ENCODE assay signal across 19 mouse cellular contexts in the genomic region with DNA sequence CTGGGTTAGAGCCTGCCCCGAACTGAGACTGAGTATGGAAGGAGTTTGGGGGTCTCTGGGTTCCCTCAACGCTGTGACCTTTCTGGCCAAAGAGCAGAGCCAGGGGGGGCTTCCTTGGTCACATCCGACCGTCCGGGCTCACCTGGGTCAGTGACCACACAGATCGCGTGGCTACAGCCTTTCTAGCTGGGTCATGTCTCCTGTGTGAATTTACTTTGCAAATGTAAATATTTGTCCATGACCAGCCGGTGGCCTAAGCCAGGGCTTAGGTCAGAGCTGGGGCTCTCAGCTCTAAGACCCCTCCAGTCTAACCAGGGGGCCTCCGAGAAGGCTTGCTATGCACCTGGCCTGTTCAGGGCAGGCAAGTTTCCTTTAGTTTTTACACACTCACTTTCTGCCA. TPM values are rescaled to one million over a fixed set of nuclear protein-coding genes. Genes with fewer than 3 reads are reported as not detected.
DNase-seq lines count a peak whose midpoint lies in the region; ATAC-seq and TF ChIP-seq lines count a peak whose summit lies in the region.
"Had no signal": no experiment of that assay in that cellular context is flagged by ENCODE, and none has a peak within 500 bp of the region (broad histone marks: within the 10 kb centered on the region; RNA-seq: fewer than 3 reads in every experiment).

No protein-coding gene starts in this region.

- H3K4me1 ChIP-seq in lung, embryonic 15.5 days = peaks cover 35% of the 10 kb centered on the region
- H3K4me1 ChIP-seq in embryonic facial prominence, embryonic 10.5 days = peaks cover 22% of the 10 kb centered on the region
- H3K4me1 ChIP-seq in liver, embryonic 11.5 days (replicated peaks; ENCODE audit: control insufficient read depth, insufficient read depth, low read length) = peaks cover 21% of the 10 kb centered on the region
- peaks cover 11% of the 10 kb centered on the region; the same call in 1 of the 2 replicates for H3K4me1 ChIP-seq in small intestine, adult 2 months (ENCODE audit: control insufficient read depth, insufficient read depth, insufficient read length, low read length)

- H3K4me2 ChIP-seq in lung, embryonic 15.5 days = no peak overlapping the region
- 0 out of 2 replicates have a peak overlapping the region, but pooled peaks have one; percentile 8 for H3K4me2 ChIP-seq in liver, embryonic 11.5 days
- H3K4me2 ChIP-seq: forebrain, embryonic 13.5 days; midbrain, embryonic 12.5 days; neural tube, embryonic 13.5 days had no signal

- H3K4me3 ChIP-seq in lung, embryonic 15.5 days = no peak overlapping the region
- H3K4me3 ChIP-seq in embryonic facial prominence, embryonic 10.5 days = no peak overlapping the region
- H3K4me3 ChIP-seq in liver, embryonic 11.5 days (ENCODE audit: low read depth, low read length) = no peak overlapping the region
- 0 out of 2 replicates have a peak overlapping the region, but pooled peaks have one; percentile 4 for H3K4me3 ChIP-seq in small intestine, adult 2 months (ENCODE audit: low read depth, low read length)
- H3K4me3 ChIP-seq: forebrain, embryonic 13.5 days; hindbrain, embryonic 10.5 days; midbrain, embryonic 12.5 days; neural tube, embryonic 13.5 days had no signal

- TF ChIP-seq POLR2A in small intestine, adult 2 months (IDR thresholded peaks at IDR 0.05; ENCODE audit: low read depth, low read length) = no peak

- ATAC-seq in lung, embryonic 15.5 days (ENCODE audit: borderline replicate concordance, extremely low read depth, low FRiP score, low TSS enrichment) = no peak
- peak; percentile 52; the same call in 1 of the 2 replicates for ATAC-seq in liver, embryonic 11.5 days (replicated peaks; ENCODE audit: low FRiP score)
- ATAC-seq in CD4-positive, CD25-positive, alpha-beta regulatory T cell, adult 4 months = no peak
- ATAC-seq: forebrain, embryonic 13.5 days had no signal

- no peak for DNase-seq in lung, postnatal 25 days (ENCODE audit: low spot score)
- no peak for DNase-seq in embryonic facial prominence, embryonic 10.5 days (ENCODE audit: low spot score)
- DNase-seq in liver, embryonic 11.5 days (ENCODE audit: low spot score) = no peak
- no peak for DNase-seq in layer of hippocampus, postnatal 14 days (ENCODE audit: low spot score in 2 of 2)
- DNase-seq in gastrocnemius, adult 8-10 months (ENCODE audit: low spot score in 2 of 2) = no peak
- DNase-seq: adrenal gland, adult 2 months; cerebellum, adult 8-10 months; gastrocnemius, postnatal 25 days; layer of hippocampus, postnatal 36 days; right cerebral cortex, adult 18-20 months; thymus, adult 2 months had no signal

- H3K27ac ChIP-seq in lung, embryonic 15.5 days = peak overlapping the region; percentile 73
- H3K27ac ChIP-seq in embryonic facial prominence, embryonic 10.5 days (replicated peaks) = 0 out of 2 replicates have a peak overlapping the region, but pooled peaks have one; percentile 7
- 0 out of 2 replicates have a peak overlapping the region, but pooled peaks have one; percentile 25 for H3K27ac ChIP-seq in liver, embryonic 11.5 days (ENCODE audit: low read depth, low read length)
- H3K27ac ChIP-seq in small intestine, adult 2 months (ENCODE audit: insufficient read depth, low read depth, low read length) = peak overlapping the region; percentile 77
- H3K27ac ChIP-seq: forebrain, embryonic 13.5 days; macrophage; midbrain, embryonic 12.5 days; neural tube, embryonic 13.5 days had no signal

- whole genome bisulfite sequencing in lung, embryonic 15.5 days = 44% methylated on average over 9 of the region's 9 CpGs
- WGBS in embryonic facial prominence, embryonic 10.5 days = 74% methylated on average over 9 of the region's 9 CpGs
- 65% methylated on average over 9 of the region's 9 CpGs for WGBS in liver, embryonic 11.5 days
- WGBS in small intestine, adult 2 months = 83% methylated on average over 9 of the region's 9 CpGs

- H3K27me3 ChIP-seq in lung, embryonic 15.5 days = no peaks in the 10 kb centered on the region
- 0 out of 2 replicates have a peak, but pooled peaks cover 4% of the 10 kb centered on the region for H3K27me3 ChIP-seq in embryonic facial prominence, embryonic 10.5 days (replicated peaks; ENCODE audit: low read depth, poor library complexity, severe bottlenecking)
- no peaks in the 10 kb centered on the region for H3K27me3 ChIP-seq in liver, embryonic 11.5 days (replicated peaks; ENCODE audit: control insufficient read depth, insufficient read depth, low read length)
- H3K27me3 ChIP-seq in small intestine, adult 2 months (ENCODE audit: control insufficient read depth, insufficient read depth, low read length) = no peaks in the 10 kb centered on the region
- H3K27me3 ChIP-seq: forebrain, embryonic 13.5 days; midbrain, embryonic 12.5 days; neural tube, embryonic 13.5 days had no signal

- H3K9ac ChIP-seq in lung, embryonic 15.5 days = no peak overlapping the region
- H3K9ac ChIP-seq in liver, embryonic 11.5 days (ENCODE audit: low read depth, low read length) = no peak overlapping the region
- H3K9ac ChIP-seq: forebrain, embryonic 13.5 days; midbrain, embryonic 12.5 days; neural tube, embryonic 13.5 days had no signal

- no peaks in the 10 kb centered on the region for H3K36me3 ChIP-seq in lung, embryonic 15.5 days
- no peaks in the 10 kb centered on the region for H3K36me3 ChIP-seq in embryonic facial prominence, embryonic 10.5 days (replicated peaks)
- H3K36me3 ChIP-seq in liver, embryonic 11.5 days (ENCODE audit: control insufficient read depth, insufficient read depth, low read length) = no peaks in the 10 kb centered on the region
- H3K36me3 ChIP-seq in small intestine, adult 2 months (ENCODE audit: control insufficient read depth, insufficient read depth, low read length) = no peaks in the 10 kb centered on the region
- H3K36me3 ChIP-seq: midbrain, embryonic 12.5 days; neural tube, embryonic 13.5 days had no signal

- H3K9me3 ChIP-seq in lung, embryonic 15.5 days = no peaks in the 10 kb centered on the region
- H3K9me3 ChIP-seq in embryonic facial prominence, embryonic 10.5 days = no peaks in the 10 kb centered on the region
- no peaks in the 10 kb centered on the region for H3K9me3 ChIP-seq in liver, embryonic 11.5 days (ENCODE audit: control insufficient read depth, low read length)
- H3K9me3 ChIP-seq: forebrain, embryonic 13.5 days; hindbrain, embryonic 10.5 days; midbrain, embryonic 12.5 days; neural tube, embryonic 13.5 days had no signal

- TF ChIP-seq CTCF in small intestine, adult 2 months (IDR thresholded peaks at IDR 0.05; ENCODE audit: extremely low read depth, insufficient read length, insufficient replicate concordance, low read depth, low read length) = no peak

RNA-seq across cellular contexts. Expression of a gene that starts 12.7 kb away (rescaled TPM):
- 54.3 and 55.6 TPM in 2 replicates for polyA plus RNA-seq in lung, embryonic 15.5 days (2015; fragmentation: Nextera tagmentation; extraction: Ambion mirVana)
- polyA plus RNA-seq in embryonic facial prominence, embryonic 10.5 days (2016; fragmentation: Nextera tagmentation; extraction: Ambion mirVana) = 13.1 and 24.6 TPM in 2 replicates
- polyA plus RNA-seq in liver, embryonic 11.5 days (2014; fragmentation: Nextera tagmentation; extraction: Ambion mirVana) = 14.6 and 16.5 TPM in 2 replicates
- 16.9 and 34.7 TPM in 2 replicates for polyA plus RNA-seq in small intestine, adult 2 months (2012; rRNA removed)
- 10 to 100 TPM; 26.1 to 30.4 TPM for total RNA-seq in layer of hippocampus, postnatal 14 days (2021)
- total RNA-seq in gastrocnemius, adult 8-10 months (2022) = 1 to 10 TPM; 5.5 to 9.6 (median 8.4) TPM
- under 1 TPM in 1 of 2 experiments, not detected in 1; 0.22 TPM for polyA plus RNA-seq in CD4-positive, CD25-positive, alpha-beta regulatory T cell, adult 4 months (2017; shearing (Covaris generic))

RNA-seq across cellular contexts. Expression of a gene that starts 40.3 kb away (rescaled TPM):
- 778 and 796 TPM in 2 replicates for polyA plus RNA-seq in lung, embryonic 15.5 days (2015; fragmentation: Nextera tagmentation; extraction: Ambion mirVana)
- 961 and 969 TPM in 2 replicates for polyA plus RNA-seq in embryonic facial prominence, embryonic 10.5 days (2016; fragmentation: Nextera tagmentation; extraction: Ambion mirVana)
- polyA plus RNA-seq in liver, embryonic 11.5 days (2014; fragmentation: Nextera tagmentation; extraction: Ambion mirVana) = 363 and 367 TPM in 2 replicates
- polyA plus RNA-seq in small intestine, adult 2 months (2012; rRNA removed) = 305 and 396 TPM in 2 replicates
- total RNA-seq in layer of hippocampus, postnatal 14 days (2021) = 100 to 1,000 TPM; 289 to 305 TPM
- total RNA-seq in gastrocnemius, adult 8-10 months (2022) = 10 to 100 TPM; 55.1 to 68.1 (median 64.3) TPM
- polyA plus RNA-seq in CD4-positive, CD25-positive, alpha-beta regulatory T cell, adult 4 months (2017; shearing (Covaris generic)) = 100 to 1,000 TPM; 160 to 163 TPM

RNA-seq across cellular contexts. Expression of a gene that starts 40.6 kb away (rescaled TPM):
- 26.3 and 31.2 TPM in 2 replicates for polyA plus RNA-seq in lung, embryonic 15.5 days (2015; fragmentation: Nextera tagmentation; extraction: Ambion mirVana)
- 30.8 and 31.9 TPM in 2 replicates for polyA plus RNA-seq in embryonic facial prominence, embryonic 10.5 days (2016; fragmentation: Nextera tagmentation; extraction: Ambion mirVana)
- polyA plus RNA-seq in liver, embryonic 11.5 days (2014; fragmentation: Nextera tagmentation; extraction: Ambion mirVana) = 27.0 and 29.1 TPM in 2 replicates
- polyA plus RNA-seq in small intestine, adult 2 months (2012; rRNA removed) = 16.2 and 22.1 TPM in 2 replicates
- total RNA-seq in layer of hippocampus, postnatal 14 days (2021) = 10 to 100 TPM; 21.9 to 28.1 TPM
- 10 to 100 TPM; 33.1 to 43.7 (median 34.2) TPM for total RNA-seq in gastrocnemius, adult 8-10 months (2022)
- polyA plus RNA-seq in CD4-positive, CD25-positive, alpha-beta regulatory T cell, adult 4 months (2017; shearing (Covaris generic)) = 1 to 10 TPM; 2.7 to 3.7 TPM

Comparison
In these comparisons a context has a peak if more than half of its experiments do, and no peak if none do; other contexts are left out.
1. H3K27ac ChIP-seq: peak in every context shown above with its lines; median percentile 77 in small intestine, adult 2 months; 73 in lung, embryonic 15.5 days; 25 in liver, embryonic 11.5 days; 7 in embryonic facial prominence, embryonic 10.5 days.
2. RNA of a gene that starts 12.7 kb away (polyA plus RNA-seq): 54.3 to 55.6 TPM in lung, embryonic 15.5 days, 16.9 to 34.7 TPM in small intestine, adult 2 months, 14.6 to 16.5 TPM in liver, embryonic 11.5 days and 13.1 to 24.6 TPM in embryonic facial prominence, embryonic 10.5 days; 0.22 TPM in CD4-positive, CD25-positive, alpha-beta regulatory T cell, adult 4 months; every median in the first group is over 10 times any median in the second.